Mouse (Mus musculus): ENCODE measurements around the gene Cnksr3.

Cnksr3 gene

DNA sequence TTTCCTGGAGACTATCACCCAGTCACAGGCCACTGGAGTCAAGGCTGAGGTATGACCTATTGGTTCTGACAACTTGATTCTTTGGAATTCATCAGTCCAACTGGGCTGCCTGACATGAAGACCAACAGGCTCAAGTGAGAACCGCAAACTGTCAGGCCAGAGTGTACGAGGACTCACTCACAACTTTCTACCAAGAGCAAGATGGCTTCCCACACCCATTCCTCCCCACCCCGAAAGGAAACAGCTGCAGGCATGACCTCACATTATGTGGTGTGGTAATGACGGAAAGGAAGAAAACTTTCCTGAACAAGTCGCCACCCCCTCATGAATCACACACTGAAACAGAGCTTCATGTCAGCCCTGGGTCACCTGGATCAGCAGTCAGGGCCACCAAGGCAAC lies 66.4 kb downstream of the Cnksr3 start:
- peak in 1 of 2 experiments; percentile 53 for DNase-seq

DNA sequence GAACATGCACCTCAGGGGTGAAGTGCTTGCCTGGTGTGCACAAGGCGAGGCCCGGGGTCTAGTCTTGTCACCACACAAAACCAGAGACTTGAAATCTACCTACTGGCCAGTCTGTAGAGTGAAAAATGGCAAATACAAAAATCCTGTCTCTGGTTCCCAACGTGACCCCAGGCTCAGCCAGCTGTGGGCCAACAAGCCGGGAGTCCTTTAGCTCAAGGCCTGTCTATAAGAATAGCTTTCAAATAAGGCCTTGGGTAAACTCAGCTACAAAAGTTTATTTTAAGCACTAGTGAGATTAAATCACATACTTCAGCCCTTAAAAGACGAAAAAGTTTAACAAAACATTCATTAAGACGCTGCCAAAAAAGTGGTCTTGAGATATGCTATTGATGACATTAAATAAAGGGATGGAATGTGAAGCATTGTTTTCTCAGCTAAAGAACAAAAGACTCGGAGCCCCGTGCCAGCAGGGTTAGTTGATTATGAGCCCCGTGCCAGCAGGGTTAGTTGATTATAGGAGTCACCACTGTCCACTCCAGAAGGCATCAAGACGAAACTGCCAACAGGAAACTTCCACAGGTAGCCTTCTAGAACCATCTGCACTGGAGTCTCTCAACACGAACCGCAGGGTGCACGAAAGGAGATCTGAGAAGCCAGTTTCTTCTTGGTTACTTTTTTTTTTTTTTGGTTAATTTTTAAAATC lies 67.8 kb downstream of the Cnksr3 start:
- peak in 1 of 2 experiments; percentile 41 for DNase-seq

DNA sequence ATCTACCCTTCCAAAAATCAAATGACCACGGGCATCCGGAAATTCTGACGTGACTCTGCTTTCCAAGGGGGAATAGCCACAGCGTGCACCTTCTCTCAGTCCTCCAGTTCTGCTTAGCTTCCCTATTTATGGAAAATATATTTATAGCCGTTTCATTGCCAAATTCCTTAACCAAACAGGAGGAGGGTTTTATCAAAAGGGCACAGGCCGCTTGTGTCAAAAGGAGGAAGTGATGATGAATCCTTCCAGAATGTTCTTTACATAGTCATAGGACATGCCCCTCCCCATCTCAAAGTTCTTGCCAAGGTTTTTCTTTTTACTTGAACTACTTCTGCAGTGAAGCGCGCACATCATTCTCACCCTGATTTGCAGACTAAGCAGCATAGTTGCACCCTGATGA lies 69.8 kb downstream of the Cnksr3 start:
- no peak for DNase-seq

DNA sequence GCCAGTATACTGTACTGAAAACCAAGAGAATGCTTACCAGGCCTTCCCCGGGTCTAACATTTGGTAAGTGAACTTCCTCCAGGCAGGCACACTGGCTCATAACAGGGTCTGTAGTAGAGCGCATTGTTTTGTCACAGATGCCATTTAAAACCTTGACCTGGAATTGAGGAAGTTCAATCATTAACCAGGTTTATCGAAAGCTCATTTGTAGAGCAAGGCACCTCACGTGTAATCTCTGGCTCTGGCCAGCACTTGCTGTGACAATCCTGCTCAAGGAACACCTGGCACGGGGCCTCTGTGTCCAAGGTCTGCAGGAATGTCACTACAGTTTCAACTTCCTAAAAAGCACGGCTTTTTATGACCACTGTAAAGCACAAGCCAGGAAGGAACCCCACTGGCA lies 71.8 kb downstream of the Cnksr3 start:
- peak in 1 of 2 experiments; percentile 57 for DNase-seq

DNA sequence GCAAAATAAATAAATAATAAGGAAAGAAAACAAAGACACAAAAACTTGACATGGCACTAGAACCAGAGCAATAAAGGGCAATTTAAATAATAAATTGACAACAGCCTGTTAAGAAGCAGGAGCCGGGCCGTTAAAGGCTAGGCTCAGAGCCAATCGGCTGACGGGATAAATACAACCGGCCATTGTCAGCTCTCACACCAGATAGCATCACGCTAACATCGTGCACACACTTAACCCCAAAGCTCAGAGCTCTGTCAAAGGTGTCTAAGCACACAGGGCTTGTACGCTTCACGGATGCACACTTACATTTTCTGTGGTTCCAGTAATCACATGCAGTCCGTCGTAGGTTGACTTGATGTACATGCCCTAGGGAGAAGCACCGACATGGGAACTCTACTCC lies 74.0 kb downstream of the Cnksr3 start:
- no peak for DNase-seq

DNA sequence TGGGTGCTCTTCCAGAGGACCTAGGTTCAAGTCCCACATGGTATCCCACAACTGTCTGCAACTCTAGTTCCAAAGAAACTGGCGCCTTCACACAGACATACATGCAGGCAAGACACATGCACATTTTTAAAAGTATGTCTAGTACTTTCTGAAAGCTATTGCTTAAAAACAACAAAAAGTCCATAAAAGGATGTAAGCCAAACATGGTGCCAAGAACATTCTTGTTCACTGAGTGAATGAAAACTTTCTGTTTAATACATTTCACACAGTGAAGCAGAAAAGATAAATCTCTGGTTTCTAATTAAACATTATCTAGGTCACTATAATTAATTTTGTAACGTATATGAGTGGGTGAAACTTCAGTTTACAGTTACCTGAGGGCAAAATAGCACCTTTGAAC lies 76.3 kb downstream of the Cnksr3 start:
- no peak for DNase-seq

DNA sequence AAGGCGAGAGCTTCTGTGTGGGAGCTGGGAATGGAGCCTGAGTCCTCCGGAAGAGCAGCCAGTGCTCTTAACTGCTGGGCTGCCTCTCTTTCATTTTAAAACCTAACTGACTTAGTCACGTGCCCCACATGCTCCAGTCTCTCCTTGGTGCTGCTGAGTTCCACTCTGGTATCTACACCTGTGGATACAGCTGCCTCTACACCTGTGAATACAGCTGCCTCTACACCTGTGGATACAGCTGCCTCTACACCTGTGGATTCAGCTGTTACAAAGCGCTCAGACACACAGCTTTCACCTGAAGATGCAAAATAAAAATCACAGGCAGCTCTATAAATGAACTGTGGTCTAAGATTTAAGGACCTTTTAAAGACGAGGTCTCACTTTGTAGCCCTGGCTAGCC lies 79.0 kb downstream of the Cnksr3 start:
- no peak for DNase-seq

DNA sequence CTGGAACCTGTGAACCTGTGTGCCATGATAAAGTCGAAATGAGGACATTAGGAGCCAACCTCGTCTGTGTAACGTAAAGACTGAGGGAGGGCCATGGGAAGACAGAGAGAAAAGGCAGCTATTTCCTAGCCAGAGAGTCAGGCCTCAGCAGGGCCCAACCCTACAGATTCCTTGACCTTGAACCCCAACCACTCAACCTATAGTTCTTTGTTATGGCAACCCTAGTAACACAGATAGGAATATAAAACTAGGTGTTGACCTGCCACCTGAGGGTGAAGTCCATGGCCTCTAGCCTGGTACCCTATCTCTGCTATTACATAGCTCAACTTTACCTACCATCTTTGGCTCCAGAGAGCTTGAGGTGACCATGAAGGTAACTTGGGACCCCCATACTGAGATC lies 80.6 kb downstream of the Cnksr3 start:
- no peak for DNase-seq

DNA sequence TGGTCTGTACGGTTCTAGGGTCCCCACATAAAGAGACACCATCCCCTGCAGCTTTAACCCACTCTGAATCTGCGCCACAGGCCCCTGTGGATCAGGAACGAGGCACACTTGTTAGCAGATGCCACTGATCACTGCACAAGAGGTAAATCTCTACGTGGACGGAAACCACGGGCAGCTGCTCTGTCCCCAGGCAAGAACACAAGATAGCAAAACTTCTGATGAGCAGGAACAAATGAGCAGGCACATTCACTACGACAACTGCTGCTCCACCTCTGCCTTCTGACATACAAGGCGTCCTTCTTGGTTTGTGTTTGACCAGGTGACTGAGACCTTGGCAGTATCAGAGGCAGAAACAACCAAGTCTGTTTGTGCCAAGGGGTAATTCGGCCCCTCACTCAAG lies 84.2 kb downstream of the Cnksr3 start:
- no peak for DNase-seq

DNA sequence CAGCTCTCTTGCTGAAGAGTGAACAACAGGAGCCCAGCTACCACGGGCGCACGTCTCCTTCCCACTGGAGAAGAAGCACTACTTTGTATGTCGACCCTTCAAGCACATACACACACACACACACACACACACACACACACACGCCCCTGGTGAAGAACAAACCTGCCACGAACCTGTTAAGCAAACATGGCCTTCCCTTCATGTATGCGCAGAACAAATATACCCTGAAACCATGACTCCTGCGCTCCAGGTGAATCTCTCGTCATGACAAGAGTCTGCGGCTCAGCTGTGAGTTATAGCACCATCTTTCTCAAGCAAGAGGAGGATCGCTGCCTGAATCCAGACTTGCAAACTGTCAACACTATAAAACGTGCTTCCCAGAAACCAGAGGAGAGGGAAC lies 85.2 kb downstream of the Cnksr3 start:
- DNase-seq, result no peak

DNA sequence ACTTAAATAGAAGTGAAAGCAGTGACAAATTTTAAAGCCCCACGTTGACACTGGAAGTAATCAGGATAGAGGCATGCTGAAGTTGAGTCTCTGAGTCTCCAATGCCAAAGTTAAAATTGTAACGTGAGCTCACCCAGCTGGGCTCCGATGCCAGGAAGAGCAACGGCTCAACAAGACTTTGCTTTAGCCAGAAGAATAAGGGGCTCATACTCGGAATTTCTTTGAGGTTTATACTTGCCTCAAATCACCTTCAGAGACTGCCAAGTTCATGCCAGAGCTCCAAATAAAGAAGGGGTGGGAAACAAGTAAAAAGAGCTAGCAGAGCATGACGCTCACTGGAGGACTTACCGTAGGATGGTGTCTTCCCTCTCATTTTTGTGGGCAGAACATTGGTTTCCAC lies 85.8 kb downstream of the Cnksr3 start:
- no peak for DNase-seq

DNA sequence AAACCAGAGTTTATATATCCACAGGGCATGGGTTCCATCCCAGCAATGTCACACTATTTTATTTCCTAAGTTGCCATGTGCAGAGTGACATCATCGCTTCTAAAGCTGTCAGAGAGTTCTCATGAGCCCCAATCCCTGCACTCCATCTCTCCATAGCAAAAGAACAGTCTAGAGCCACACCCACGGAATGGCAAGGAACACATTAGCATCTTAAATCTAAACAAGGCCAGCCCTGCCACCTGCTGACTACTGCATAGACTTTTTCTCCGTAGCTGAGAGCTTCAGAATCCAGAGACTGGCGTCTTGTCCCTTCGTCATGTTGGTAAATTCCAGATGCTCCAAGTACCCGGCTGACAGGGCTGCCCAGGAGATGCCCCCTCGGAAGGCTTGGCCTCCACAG lies 87.0 kb downstream of the Cnksr3 start:
- peak; percentile 35 to 47 for DNase-seq

DNA sequence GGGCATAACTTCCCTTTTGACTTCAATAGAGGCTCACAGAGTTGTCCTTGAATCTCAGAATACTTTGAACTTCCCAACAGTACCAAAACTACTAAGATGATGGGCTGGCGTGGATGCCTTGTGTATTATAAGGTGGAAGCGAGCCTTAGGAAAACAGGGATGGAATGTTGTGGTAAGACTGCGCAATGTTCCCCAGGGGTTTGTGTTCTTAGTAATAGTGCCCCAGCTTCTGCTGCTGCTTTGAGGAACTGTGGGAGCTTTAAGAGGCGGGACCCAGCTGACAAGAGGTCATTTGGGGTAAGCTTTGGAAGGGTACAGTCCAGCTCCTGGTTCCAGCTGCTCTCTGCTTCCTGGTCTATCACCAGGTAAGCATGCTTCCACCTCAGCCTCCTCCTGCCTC lies 89.7 kb downstream of the Cnksr3 start:
- peak in 1 of 2 experiments; percentile 16 for DNase-seq

DNA sequence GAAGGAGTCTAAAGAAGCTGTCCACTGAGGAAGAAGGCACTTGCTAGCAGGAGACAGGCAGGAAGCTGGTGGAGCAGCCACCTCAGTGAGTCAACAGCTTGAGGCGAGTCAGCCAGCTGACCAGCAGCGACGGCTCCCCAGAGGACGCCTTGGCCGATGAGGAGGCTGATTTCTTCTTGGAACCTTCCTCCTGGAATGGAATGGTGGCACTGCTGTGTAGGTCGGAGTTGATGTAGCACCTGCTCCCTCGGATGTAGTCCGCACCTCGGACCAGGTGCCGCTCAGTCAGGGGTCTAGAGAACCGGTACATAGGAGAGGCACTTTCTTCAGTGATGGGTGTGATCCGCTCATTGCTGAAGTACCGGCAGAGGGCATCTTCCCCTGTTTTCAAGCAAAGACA lies 91.8 kb downstream of the Cnksr3 start:
- peak; percentile 73 to 80 for DNase-seq

DNA sequence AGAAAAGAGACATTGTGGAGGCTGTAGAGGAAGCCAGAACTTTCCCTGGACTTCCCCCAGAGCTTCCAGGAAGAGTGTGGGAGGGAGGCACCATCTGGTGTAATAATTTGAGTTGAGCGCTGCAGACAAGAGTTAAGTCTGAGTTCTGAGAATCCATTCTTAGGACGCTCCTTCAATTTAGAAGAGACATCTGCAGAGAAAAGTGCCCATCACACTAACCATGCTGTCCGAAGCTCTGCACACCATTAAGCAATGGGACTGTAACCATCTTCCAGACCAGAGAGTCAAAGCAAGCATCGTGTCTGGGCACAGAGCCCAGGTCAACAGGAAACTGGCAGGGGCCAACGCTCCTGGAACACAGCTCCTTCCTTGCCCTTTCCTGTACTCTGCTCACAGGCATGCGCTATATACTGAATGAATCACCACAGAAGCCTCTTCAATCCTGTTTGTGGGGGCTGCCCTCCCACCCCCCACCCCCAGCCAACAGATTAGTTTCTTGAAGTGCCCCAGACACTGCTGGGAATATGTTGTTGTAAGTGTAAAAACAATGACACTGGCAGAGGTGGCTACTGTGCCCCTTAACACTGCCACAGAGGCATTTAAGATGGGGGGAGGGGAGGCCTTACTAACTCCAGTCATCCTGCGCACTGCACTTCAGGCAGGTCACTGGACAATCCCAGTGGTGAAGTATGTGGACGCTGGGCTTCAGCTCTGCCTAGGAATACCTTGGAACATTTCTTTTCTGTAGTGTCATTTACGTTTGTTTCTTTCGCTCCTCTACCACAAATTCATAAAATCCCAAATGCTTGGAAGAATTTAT lies 93.6 kb downstream of the Cnksr3 start:
- DNase-seq, result peak; percentile 95 to 96

DNA sequence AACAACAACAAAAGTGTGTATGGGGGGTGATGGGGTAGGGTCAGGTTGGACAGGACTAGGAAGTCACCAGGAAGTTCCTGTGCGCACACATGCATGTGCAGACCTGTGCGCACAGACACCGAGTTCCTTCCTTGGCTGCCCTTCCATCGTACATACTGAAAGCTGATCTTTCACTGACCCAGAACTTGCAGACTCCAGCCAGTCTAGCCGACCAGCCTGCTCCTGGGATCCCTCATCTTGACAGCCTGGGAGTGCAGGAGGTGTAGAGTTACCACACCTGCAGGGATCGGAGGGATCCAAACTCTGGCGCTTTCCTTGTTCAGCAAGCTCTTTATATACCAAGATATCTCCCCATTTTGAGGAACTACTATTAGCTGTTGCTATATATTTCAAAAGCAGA lies 94.3 kb downstream of the Cnksr3 start:
- DNase-seq, result peak; percentile 48 to 63

DNA sequence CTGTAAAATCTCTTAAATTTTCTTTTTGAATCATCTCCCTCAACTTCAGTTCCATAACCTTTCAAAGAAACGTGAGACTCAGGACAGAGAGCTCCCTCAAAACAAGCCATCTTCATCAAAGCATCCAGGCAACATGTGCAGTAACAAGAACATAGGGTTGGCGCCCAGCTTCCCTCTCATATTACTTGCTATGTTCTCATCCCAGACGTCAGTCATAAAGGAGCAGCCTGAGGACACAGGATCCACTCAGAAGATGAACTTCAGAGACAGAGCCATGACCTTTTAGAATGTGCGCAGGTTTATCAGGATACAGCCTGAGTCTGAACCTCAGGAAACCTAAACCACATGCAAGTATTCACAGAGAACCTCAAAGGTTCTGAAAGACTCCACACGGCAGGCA lies 97.2 kb downstream of the Cnksr3 start:
- DNase-seq, result peak; percentile 9 to 16

DNA sequence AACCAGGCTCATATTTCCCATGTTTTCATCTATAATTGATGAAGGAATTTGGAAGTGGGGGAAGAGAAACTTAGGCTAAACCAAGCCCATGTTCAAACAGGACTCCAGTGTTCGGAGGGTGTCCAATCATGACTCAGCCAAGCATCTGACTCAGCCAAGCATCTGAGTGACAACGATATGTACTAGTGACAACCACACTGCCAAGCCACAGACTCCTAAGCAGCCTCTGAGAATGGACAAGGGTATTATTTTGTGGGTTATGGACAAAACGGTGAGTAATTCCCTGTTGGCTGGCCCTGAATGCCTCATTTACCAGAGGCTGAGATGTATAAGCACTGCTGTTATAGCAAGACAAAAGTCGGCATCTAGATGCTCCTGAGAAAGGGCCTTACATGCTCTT lies 98.3 kb downstream of the Cnksr3 start:
- peak; percentile 29 to 36 for DNase-seq

DNA sequence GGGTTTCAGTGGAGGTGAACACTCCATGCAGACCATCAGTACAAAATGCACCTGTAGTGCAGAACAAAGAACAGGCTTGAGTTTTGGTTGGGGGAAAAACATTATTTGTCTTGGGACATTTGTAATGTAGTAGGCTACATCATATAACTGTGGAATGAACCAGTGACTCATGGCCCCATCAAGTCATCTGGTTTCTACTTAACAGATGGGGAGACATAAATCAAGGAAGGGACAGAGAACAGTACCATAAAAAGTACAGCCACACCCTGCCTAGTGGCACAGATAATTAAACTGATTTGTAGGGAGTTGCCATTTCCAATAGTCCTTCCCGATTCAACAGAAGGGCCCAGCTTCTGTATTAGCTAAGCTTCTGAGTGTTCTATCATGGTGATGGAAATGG lies 98.9 kb downstream of the Cnksr3 start:
- DNase-seq, result no peak

DNA sequence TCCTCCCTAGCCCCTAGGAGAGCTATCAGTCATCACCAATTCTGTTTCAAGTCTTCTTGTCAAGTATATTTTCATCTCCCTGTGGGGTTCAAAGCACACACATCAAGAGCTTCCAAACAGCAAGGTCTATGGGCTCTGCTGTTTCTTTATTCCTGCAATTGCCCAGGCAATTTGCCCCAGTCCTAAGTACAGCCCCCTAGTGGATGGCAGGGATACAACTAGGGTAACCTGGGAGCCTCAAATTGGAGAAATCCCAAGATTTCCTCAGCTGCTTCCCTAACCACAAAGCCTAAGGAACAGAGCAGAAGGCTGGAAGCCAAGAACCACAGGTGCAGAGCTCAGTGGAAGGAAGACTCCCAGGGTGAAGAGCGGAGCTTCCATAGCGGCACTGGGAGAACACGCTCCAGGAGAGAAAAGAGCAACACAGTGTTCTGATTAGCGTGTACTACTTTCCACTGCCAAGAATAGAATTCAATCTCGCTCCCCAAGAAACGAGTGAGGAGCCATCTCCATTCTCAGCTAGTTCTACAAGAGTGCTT lies 100.5 kb downstream of the Cnksr3 start:
- peak; percentile 84 to 89 for DNase-seq

DNA sequence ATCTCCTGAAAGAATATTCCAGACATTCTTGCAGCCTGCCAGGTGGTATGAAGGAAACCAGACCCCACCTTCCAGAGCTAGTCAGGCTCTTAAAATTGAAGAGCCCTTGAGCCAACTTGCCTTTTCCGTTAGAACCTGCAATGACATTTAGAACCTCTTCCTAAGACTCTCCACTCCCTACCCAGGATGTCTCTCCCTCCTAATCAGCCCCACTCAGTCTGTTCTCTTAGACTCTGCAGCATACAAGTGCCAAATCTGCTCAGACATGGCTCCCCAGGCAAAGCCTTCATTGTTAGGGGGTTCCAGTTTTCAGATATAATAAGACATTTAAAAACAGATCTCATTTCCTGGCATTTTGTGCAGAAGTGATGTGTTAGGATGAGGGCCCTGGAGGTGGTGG lies 108.2 kb downstream of the Cnksr3 start:
- peak in 1 of 2 experiments; percentile 3 for DNase-seq

DNA sequence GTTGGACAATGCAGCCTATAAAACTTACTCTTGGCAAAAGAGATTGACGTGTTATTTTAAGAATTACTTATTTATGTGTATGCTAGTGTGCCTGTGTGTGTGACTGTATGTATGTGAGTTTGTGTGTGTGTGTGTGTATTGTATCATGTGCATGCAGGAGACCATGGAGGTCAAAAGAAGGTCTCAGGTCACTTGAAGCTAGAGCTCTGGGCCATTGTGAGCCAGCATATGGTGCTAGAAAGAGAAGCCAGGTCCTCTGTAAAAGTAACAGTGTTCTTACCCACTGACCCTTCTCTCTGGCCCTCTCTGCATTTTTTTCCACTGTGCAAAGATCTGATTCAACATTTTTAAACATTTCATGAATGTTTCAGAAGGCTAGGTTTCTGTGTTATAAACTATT lies 134.1 kb downstream of the Cnksr3 start:
- DNase-seq, result peak; percentile 49

DNA sequence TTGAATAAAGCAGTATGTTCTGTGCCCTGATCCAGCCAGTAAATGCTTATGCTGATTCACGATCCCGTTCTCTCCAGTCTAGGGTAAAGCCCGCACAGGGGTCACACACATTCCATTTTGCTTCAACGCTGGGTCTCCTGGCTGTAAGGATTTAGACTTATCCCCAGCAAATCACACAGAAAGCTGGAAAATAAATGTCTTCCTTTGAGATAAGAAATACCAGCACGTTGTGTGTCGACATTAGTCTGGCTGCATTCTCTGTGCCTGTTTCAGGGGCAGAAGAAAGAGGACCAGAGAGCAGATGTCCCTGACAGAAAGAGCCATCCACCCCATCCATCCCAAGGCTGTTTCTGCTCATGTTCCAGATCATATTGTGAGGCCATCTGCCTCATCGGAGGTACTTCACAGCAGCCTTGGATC lies 134.6 kb downstream of the Cnksr3 start:
- peak; percentile 78 to 85 for DNase-seq

DNA sequence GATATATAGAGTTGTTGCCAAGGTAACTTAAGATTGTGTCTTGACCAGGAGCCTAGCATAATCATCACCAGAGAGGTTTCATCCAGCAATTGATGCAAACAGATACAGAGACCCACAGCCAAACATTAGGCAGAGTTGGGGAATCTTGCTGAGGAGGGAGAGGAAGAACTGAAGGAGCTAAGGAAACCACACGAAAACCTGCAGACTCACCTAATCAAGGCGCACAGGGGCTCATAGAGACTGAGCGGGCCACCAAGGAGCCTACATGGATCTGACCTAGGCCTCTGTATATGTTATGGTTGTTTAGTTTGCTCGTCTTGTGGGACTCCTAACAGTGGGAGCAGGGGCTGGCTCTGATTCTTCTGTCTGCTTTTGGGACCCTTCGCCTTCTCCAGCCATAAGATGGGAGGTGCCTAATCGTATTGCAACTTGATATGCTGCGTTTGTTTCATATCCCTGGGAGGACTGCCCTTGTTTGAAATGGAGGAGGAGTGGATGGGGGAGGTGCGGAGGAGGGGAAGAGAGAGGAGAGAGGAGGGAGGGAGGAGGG lies 135.3 kb downstream of the Cnksr3 start:
- peak; percentile 72 to 82 for DNase-seq

All from cerebellum, postnatal 25 days (tissue).